Mouse (Mus musculus) lung, adult 2 months (tissue): ENCODE data around the gene Atg9a. TPM values are rescaled to one million over a fixed set of nuclear protein-coding genes. Genes with fewer than 3 reads are reported as not detected.

Experiments used
- DNase-seq: peaks from one replicate; pipeline ENCODE4 v3.0.0; 2022
- H3K4me1 ChIP-seq: fragments of 200-500 bp; 2 replicates; pipeline ENCODE4 v1.6.1; 2011; ENCODE audit warnings: low read length; ENCODE audit not compliant: control insufficient read depth, insufficient read depth
- H3K4me3 ChIP-seq: fragments of 200-500 bp; replicated peaks from 2 replicates; pipeline ENCODE3; 2011; ENCODE audit warnings: low read depth, mild to moderate bottlenecking, control low read depth, low read length; ENCODE audit errors: extremely low read depth
- CTCF ChIP-seq: fragments of 200-500 bp; IDR thresholded peaks from 2 replicates; pipeline ENCODE4 v1.5.1; 2011; ENCODE audit warnings: mild to moderate bottlenecking, low read length, control low read depth; ENCODE audit not compliant: insufficient read depth
- POLR2A ChIP-seq: fragments of 200-500 bp; IDR thresholded peaks from 2 replicates; pipeline ENCODE4 v1.6.1; 2011; ENCODE audit warnings: low read depth, mild to moderate bottlenecking, control low read depth, low read length, borderline replicate concordance; ENCODE audit errors: extremely low read depth
- WGBS: fragments of 180-500 bp; shearing (Covaris S2); methylation state at CpG from one replicate; pipeline ENCODE4 v1.1.7; 2018; 5-methylcytosine and 5-hydroxymethylcytosine counted together
- polyA plus RNA-seq: library from polyadenylated mRNA; depleted of rRNA; stranded (reverse); fragments of >200 nt; gene quantifications from 2 replicates; pipeline ENCODE4 v1.2.3, GENCODE M21; 2012

Gene Atg9a
- polyA plus RNA-seq, 1 experiment, result 73.3 TPM

GRCm38 (mm10) chr1:75217893-75218226 is 25.9 kb upstream of the Atg9a start:
- Histone ChIP-seq H3K4me1 (peaks cover 4% of the 10 kb centered on the region; the same call in 1 of the 2 replicates), H3K4me3 (peak overlapping the region; percentile 69)
- WGBS, result 1% methylated on average over 6 of the region's 6 CpGs
- TF ChIP-seq CTCF (no peak), POLR2A (no peak)
- no peak for DNase-seq

GRCm38 (mm10) chr1:75216797-75217585 is 25.0 kb upstream of the Atg9a start:
- H3K4me3 ChIP-seq, result no peak overlapping the region
- WGBS, result 61% methylated on average over 13 of the region's 13 CpGs
- no peak for DNase-seq
- TF ChIP-seq POLR2A (no peak), CTCF (no peak)
- H3K4me1 ChIP-seq, result peaks cover 4% of the 10 kb centered on the region; the same call in 1 of the 2 replicates

GRCm38 (mm10) chr1:75215785-75216184 is 23.8 kb upstream of the Atg9a start:
- peaks cover 11% of the 10 kb centered on the region for H3K4me1 ChIP-seq
- WGBS, result 88% methylated on average over 9 of the region's 9 CpGs
- TF ChIP-seq POLR2A (peak; percentile 20; the same call in 1 of the 2 replicates), CTCF (no peak)
- DNase-seq, result no peak
- H3K4me3 ChIP-seq, result no peak overlapping the region

- no peak for DNase-seq
- Histone ChIP-seq H3K4me1 (peaks cover 15% of the 10 kb centered on the region), H3K4me3 (no peak overlapping the region)
- 52% methylated on average over 5 of the region's 5 CpGs for WGBS
- no peak for TF ChIP-seq POLR2A
These were observed 22.9 kb upstream of the Atg9a start for GRCm38 (mm10) chr1:75214886-75215285.

- no peak for DNase-seq
- Histone ChIP-seq H3K4me3 (no peak overlapping the region), H3K4me1 (peaks cover 13% of the 10 kb centered on the region)
- 58% methylated on average over 2 of the region's 2 CpGs for WGBS
- TF ChIP-seq POLR2A, result no peak
- TF ChIP-seq CTCF, result no peak
These were observed 22.4 kb upstream of the Atg9a start for GRCm38 (mm10) chr1:75214442-75214841.

- WGBS, result 64% methylated on average over 7 of the region's 7 CpGs
- TF ChIP-seq POLR2A, result no peak
- TF ChIP-seq CTCF, result no peak
- no peak for DNase-seq
- peaks cover 16% of the 10 kb centered on the region for H3K4me1 ChIP-seq
- H3K4me3 ChIP-seq, result no peak overlapping the region
These were observed 21.1 kb upstream of the Atg9a start for GRCm38 (mm10) chr1:75213096-75213495.

GRCm38 (mm10) chr1:75212542-75212941 is 20.5 kb upstream of the Atg9a start:
- TF ChIP-seq POLR2A, result no peak
- no peak for TF ChIP-seq CTCF
- peaks cover 16% of the 10 kb centered on the region for H3K4me1 ChIP-seq
- no peak overlapping the region for H3K4me3 ChIP-seq
- 75% methylated on average over 4 of the region's 4 CpGs for WGBS
- no peak for DNase-seq

- TF ChIP-seq CTCF (no peak), POLR2A (no peak)
- Histone ChIP-seq H3K4me1 (peaks cover 13% of the 10 kb centered on the region), H3K4me3 (peak overlapping the region; percentile 92)
- DNase-seq, result no peak
- 9% methylated on average over 17 of the region's 17 CpGs for WGBS
These were observed 19.2 kb upstream of the Atg9a start for GRCm38 (mm10) chr1:75211141-75211708.

GRCm38 (mm10) chr1:75210136-75211087 is 18.4 kb upstream of the Atg9a start, which contains the start of the genes Glb1l and Stk16:
Gene Glb1l (minus strand): TSS chr1:75210813.
Gene Stk16 (plus strand): TSS chr1:75210838.
- TF ChIP-seq CTCF, result no peak
- peak; percentile 78; the same call in 1 of the 2 replicates for TF ChIP-seq POLR2A
- H3K4me1 ChIP-seq, result peaks cover 13% of the 10 kb centered on the region
- peak within 1 kb of the TSS; percentile 92 for H3K4me3 ChIP-seq
- WGBS, result 4% methylated on average over 42 of the region's 42 CpGs
- peak; percentile 98 for DNase-seq
